Mouse (Mus musculus) T-cell, adult 2 months (primary cell): ENCODE measurements around the gene Bcat2.

Source experiments
- DNase-seq: peaks from one replicate; pipeline ENCODE4 v3.0.0; 2022; ENCODE audit warnings: low spot score

The Bcat2 gene

DNA sequence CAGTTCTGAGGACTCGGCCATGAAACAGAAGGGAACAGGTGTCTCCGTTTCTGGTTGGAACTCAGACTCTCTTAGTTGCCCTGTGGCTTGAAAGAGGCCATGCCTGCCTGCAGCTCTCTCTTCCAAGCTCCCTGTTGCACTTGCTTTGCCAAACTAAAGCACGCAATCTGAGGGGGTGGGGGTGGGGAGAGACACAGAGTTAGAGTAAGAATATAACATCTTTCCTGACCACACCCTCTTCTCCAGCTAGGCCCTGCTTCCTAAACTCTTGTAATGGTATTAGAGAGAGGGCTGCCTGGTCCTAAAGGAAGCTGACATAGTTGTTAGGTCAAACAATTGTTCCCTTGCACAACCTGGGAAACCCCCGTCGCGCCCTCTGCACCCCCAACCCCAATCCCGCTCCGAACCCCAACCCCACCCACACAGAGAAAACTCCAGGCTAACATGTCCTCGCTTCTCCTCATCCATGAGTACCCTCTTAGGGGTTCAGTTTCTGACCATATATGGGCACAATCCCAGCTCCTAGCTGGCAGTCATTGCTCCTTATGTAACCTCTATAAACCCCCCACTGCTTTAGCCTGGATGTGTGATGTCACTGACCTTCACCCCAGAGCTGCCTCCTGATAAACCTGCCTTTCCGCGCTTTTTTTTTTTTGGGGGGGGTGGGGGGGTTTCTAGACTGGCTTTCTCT is 19.0 kb upstream of the Bcat2 start:
- no peak for DNase-seq

DNA sequence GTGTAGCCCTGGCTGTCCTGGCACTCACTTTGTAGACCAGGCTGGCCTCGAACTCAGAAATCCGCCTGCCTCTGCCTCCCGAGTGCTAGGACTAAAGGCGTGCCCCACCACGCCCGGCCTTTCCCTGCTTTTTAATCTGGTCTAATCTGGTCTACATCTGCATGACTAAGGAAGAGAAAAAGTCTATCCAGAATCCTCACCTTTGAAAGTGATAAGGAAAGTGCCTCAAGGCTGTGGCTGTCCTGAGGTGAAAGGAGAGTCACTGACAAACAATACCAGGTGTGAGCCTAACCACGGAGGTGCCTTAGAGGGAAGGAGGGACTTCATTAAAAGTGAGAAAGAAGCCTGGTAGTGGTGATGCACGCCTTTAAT is 18.5 kb upstream of the Bcat2 start:
- DNase-seq = no peak

DNA sequence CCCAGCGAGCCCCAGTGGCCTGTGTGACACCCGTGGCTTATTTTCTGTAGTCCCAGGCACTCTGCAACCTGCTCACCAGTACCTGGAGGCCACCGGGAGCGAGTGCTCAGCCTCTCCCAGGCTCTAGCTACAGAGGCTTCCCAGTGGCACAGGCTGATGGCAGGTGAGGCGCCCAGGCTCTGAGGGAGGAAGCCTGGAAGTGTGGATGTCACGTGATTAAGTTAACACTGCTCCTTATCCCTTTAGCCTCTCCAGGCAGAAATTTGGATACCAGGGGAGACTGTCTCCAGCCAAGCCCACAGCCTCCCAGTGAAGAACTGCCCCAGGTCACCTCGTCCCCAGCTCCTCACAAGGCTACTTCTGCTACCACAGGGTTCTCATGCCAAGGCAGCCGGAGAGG is 16.4 kb upstream of the Bcat2 start:
- DNase-seq = no peak

DNA sequence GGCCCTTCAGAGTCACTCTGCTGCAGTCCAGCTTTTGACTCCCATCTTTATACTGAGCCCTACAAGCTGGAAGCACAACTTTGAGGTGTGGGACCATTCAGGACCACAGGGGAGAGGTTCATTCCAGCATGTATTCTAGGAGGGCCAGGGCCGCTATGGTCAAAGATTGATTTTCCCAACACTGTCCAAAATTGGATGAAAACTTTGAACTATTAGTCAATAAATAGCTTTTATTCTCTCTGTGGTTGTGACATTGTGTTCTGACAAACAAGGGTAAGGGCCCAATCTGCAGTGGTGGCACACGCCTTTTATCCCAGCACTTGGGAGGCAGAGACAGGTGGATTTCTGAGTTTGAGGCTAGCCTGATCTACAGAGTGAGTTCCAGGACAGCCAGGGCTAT is 16.0 kb upstream of the Bcat2 start:
- DNase-seq = no peak

DNA sequence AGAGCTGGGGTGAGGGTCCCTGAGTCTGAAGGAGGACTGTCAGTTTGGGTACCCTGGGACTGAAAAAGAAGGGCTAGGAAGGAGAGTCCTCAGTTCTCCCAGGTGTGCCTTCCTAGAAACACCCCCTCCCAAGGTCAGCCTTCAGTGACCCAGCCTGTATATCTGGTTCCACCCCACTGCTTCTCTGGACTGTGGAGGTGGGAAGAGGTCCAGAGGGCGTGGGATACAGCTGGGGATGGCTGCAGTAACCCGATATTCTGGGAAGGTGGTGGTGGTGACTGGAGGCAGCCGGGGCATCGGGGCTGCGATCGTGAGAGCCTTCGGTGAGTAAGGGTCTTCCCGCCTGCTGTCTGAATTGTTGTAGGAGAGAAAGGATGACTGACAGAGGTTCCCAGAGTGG is 15.2 kb upstream of the Bcat2 start, which contains the start of gene Hsd17b14:
Gene Hsd17b14 (plus strand): TSS at position 150 of the 400 bp plus-strand sequence.
- DNase-seq = no peak

DNA sequence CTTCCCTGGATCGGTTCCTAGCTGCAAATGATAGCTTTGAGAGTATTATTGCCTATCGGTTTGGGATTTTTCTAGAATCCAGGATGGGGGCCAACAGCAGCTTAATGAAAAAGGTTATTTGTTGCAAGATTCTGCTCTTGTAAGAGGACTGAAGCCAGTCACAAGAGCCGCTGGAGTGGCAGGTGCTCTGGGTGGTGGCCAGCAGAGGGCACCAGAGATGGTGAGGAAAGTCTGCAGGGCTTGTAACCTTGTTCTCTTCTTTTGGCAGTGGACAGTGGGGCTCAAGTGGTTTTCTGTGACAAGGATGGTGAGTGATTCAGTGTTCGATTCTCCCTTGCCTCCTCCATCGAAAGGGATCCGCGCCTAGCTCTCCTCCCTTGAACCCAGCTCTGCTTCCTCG is 14.2 kb upstream of the Bcat2 start:
- peak; percentile 77 for DNase-seq

DNA sequence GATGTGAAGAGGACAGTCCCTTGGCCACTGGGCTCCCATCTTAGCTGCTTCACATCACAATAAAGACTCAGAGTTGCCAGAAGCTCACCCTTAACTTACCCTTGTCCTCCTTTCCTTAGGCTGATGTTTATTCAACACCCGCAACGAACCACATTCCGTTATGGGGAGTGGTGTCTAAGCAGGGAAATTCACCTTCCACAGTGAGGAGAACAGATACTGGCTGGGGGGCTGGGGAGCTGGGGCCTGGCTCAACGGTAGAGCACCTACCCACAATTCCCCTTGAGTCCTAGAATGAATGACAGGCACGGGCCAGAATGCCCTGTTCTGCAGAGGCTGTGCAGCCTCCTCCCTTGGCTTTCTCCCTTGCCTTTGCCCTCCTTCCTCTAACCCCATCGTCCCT is 11.0 kb upstream of the Bcat2 start:
- DNase-seq = no peak

DNA sequence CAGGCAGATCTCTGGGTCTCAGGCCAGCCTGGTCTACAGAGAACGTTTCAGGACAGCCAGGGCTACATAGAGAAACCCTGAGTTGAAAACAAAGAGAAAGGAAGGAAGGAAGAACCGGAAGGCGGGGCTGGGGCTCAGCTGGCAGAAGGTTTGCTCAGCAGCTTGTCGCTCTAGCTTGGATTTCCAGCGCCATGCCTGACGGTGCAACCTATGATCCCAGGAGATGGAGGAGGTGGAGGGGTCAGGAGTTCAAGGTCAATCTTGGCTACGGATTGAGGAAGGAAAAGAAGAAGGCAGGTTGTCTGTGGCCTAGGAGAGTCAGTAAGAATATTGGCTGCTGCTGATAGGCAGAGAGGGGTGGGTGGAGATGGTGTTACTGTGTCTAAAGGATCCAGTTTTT is 9.7 kb upstream of the Bcat2 start:
- DNase-seq = peak; percentile 13

DNA sequence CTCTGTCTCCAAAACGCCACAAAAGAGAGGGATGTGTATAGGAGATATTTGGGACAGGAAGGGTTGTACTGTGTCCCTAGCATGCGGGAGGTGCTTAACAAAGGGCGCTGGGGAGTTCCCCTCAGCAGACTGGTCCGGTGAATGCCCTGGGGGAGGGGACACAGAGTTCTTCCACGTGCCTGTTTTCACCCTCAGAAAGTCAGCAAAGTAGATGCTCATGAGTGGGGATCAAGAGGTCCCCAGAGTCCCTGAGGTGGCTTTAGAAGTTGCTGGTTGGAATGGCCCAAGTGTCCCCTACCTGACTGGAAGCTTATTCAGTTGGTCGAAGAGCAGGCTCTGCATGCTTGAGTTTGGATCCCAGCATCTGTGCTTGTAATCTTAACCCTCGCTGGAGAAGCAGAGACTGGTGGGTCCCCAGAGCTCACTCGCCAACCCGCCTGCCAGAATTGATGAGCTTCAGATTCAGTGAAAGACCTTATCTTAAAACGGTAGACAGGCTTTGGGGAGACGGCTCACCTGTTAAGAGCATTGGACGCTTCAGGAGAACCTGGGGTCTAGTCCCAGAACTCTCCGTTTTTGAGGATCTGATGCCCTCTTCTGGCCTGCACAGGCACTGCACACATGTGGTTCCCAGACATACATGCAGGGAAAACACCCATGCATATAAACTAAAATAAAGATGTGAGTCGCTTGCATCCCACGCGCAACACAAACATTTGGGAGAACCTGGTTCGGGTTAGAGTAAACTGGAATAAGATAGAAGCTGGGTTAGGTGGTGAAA is 8.9 kb upstream of the Bcat2 start:
- peak; percentile 78 for DNase-seq

DNA sequence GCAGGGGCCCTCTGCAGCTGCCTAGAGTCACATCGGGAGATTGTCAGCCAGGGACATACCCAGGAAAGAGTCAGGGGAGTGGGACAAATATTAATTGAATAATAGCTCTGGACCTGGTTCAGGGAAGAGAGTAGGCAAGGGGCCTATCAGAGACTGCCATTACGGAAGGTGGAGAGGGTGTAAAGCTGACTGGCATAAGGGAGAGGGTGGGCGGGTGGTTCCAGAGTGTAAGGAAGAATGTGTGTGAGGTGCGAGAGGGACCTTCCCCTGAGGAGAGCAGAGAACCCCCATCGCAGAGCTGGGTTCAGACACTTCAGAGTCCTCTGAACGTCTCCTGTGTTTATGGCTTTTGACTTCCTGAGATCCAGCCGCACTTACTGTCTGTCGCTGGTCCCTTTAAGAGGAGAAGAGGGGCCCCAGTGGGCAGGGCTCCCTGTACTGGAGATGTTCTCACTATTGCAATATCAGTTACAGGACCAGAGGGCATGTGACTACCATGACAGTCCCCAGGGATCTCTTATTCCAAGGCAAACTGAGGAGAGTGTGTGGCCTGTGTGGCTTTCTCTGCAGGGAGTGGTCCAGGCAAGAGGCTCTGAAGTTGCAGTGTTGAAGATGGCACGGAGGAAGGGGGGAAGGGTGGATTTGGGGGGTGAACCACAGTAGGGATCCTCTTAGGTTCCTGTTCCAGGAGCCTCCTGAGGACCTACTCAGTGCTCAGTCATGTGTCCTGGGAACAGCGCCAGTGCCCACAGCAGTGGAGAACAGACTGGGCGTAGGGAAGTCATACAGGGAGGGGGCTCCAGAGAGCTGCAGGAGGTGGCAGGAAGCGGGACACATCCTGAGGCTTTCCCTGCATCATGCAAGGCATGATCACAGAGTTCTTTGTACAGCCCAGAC is 8.1 kb upstream of the Bcat2 start:
- no peak for DNase-seq

DNA sequence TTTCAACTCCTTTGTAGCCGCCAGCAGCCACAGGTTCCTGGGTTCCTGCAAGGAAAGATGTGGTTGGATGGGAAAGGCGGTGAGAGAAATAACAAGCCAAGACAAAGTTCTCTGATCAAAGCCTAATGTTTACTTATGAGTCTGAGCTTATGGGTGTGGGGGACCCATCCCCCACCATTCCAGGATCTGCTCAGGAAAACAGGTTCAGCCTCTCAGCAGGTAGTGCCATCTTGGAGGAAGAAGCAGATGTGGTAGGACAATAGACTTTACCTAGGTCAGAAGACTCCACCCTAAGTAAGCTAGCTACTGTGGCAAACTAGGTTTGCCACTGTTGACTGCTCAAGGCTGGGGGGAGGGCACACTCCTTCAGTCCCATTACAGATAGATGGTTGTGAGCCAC is 5.1 kb upstream of the Bcat2 start:
- DNase-seq = no peak

DNA sequence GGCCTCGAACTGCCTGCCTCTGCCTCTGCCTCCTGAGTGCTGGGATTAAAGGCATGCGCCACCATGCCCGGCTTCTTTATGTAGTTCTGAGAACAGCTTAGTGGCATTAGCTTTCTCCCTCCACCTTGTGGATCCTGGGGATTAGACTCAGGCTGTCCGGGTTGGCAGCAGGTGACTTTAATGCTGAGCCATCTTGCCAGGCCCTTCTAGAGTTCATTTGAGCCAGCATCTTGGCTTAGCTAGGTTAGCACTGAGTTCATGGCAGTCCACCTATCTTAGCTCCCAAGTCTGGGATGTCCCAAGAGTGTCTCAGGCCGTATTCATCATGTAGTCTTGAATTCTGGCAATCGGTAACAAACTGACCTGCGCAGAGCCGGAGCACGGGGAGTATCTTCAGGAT is 4.5 kb upstream of the Bcat2 start:
- DNase-seq = no peak

DNA sequence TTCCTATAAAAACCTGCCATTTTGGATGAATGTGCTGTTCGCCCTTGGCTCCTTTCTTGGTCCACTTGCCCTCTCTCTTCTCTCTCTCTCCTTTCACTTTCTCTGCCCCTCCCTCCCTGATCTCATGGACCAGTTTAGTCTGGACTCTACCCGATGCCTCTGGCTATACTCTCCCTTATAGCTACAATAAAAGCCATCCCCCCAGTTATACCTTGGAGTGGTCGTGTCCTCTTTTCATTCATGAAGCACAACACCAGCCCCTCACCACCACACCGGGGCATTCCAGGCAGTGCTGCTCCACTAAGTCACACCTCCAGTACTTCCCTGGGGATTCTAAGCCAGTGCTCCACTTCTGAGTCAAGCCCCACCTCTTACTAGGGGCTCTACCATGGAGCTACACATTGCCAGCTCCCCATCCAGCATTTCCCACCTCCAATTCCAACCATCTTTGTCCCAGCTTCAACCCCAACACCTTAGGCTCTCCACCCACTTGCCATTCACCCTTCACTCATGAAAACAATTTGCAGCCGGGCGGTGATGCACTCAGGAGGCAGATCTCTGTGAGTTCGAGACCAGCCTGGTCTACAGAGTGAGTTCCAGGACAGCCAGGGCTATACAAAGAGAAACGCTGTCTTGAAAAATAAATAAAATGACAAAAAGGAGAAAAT is 2.7 kb upstream of the Bcat2 start:
- DNase-seq = no peak

DNA sequence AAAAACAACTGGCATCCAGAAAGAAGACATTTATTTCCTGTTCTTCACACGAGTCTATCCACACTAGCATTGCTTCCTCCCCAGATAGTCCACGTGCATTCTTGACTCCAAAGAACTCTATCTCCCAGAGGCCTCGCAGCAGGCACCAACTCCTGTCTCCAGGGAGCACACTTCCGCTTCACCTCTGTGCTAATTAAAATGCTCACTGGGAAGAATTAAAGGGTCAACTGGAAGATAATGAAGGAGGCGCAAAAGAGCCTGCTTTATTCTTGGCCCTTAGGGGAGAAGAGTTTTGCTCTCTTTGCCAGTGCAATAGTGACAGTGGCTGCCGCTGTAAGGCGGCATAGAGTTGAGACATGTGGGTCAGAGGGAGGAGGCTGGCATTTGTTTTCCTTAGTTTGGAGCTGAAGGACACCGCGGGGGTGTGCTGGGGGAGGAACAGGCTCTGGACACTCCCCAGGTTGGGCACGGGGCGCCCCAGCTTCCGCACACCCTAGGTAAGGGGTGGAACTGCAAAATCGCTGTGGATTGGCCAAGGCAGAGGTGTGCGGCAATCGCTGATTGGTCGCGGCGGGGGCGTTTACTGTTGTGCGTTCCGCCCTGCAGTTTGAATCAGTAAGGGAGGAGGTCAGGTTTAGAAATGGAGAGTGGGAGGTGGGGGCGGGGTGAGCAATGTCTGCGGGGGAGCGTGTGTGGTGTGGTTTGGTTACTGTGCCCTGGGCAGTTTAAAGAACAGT is 2.0 kb upstream of the Bcat2 start:
- peak; percentile 85 for DNase-seq

DNA sequence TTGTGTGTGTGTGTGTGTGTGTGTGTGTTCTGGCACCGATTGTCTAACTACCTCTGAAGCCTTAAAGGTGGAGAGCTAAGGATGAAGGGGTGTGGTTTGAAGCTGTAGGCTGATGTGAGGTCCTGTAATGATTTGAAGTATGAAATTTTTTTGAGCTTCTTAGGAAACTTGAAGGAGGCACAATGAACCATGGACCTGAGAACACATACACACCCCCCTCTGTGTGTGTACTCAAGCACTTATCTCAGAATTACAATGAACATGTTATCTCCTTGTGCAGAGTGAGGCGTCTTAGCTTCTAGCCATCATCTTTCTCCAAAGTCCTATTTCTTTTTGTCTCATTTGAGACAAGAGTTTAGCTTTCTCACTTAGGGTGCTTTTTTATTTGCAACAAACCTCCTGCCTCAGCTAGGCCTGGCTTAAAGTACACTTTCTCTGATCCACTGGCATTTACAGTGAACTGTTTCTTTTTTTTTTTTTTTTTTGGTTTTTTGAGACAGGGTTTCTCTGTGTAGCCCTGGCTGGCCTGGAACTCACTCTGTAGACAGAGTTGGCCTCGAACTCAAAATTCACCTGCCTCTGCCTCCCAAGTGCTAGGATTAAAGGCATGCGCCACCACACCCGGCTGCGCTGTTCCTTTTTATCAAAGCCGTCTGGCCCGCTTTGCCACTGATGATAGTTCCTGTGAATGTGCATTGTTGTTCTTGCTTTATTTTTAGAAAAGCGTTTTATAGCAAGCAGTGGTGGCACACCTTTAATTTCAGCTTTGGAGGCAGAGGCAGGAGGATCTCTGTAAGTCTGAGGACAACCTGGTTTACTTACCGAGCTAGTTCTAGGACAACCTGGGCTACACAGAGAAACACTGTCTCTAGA is 1.1 kb upstream of the Bcat2 start:
- no peak for DNase-seq

DNA sequence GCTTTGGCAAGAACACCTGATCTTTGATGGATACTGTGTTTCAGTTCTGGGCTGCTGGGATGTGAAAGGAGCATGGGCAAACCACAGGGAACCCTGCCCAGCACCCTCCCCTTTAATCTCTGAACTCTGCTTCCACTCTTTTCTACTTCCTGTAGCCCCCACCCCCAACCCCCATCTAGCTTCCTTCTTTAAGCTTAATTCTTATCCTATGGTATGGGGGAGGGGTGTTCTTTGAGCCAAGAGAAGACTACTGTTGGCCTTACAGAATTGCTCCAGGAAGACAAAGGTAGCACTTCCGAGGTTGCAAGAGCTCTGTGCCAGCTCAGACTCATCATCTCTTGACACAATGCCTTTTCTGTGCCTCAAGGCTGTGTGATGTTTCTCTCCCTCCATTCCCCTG is 2.0 kb downstream of the Bcat2 start:
- no peak for DNase-seq

DNA sequence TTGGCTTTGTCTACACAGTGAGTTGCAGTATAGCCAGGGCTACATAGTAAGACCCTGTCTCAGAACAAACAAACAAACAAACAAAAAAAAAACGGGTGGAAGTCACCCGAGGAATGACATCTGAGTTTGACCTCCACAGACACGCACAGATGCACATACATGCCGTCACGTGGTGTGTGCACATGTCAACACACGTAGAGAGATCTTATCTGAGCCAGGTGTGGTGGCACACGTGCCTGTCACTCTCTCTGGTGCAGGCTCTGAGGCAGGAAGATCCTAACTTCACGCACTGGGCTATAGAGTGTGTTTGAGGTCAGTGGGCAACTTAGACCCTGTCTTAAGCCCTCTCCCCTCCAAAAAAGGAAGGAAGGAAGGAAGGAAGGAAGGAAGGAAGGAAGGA is 4.0 kb downstream of the Bcat2 start:
- peak; percentile 75 for DNase-seq

DNA sequence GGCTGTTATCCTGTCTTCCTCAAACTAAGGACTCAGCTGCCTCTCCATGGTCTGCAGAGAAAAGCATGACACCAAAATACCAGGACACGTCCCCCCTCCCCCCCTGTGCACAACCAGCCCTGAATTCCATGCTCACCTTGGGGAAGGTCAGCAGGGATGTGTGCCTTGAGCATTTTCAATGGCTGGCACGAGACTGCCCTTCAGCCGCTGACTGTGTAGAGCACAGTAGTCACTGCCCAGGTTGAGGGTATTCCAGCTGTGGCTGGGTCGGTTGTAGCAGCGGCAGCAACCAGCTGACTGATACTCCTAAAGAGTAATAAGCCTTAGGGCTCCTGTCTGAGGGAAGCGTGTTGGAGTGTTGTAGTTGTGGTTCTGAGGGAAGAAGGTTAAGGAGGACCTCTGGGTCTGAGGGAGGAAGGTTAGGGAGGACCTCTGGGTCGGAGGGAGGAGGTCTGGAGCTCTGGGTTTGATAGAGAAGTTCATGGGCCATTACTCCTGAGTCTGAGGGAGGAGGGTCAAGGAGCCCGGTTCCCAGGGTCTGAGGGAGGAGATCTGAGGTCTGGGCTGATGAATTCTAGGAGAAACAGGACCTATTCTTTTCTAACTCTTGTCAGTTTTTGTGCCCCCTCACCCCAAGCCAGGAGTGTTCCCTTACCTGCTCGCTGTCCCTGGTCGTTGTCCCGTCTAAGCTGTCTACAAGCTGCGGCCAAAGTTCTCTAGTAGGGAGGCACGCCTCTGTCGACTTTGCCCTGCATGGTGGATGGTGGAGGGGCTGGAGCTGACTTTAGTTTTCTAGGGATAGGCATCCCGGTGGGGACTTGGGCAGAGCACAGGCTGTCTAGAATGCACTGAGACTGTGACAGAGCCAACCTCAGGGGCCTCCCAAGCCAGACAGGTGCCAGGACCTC is 4.8 kb downstream of the Bcat2 start:
- DNase-seq = no peak

DNA sequence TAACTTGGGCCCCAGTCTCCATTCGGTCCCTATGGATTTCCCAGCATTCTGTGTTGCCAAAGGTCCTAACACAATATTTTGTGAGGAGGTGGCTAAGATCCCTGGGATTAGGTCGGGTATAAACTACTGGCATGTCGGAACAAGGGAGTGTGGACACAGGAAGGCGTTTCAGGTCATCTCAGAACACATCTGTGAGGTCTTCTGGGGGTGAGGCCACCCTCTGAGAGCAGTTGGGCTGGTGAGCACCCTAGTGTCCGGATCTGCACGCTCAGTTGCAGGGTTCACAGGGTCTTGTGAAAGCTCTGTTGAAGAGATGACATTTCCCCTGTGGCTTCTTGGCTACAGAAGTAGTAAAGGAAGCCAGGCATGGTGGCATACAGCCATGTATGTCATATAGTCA is 16.0 kb downstream of the Bcat2 start:
- DNase-seq = no peak
